19 mouse cellular contexts compared by ENCODE assay signal in the genomic region with DNA sequence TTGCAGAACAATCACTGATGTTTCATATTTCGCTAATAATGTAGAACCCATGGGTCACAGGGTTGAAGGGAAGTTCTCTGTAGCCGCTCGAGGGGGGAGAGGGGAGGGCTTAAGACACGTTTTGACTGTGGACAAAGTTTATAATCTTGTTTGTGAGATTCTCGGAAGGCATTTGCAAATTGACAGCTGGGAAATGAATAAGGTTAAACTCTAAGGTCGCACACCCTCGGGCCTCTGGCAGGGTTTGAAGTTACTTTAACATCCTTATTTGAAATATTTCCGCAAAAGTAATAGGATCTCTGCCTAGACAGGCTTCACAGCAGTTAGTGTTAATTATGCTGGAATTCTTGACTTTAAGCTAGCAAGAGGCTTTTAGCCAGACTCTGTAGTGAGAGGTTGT. TPM values are rescaled to one million over a fixed set of nuclear protein-coding genes. Genes with fewer than 3 reads are reported as not detected.
A peak's percentile ranks its signal among the peaks of the same experiment; 100 is the strongest.
DNase-seq lines count a peak whose midpoint lies in the region; ATAC-seq lines count a peak whose summit lies in the region.
"Had no signal": no experiment of that assay in that cellular context is flagged by ENCODE, and none has a peak within 500 bp of the region (broad histone marks: within the 10 kb centered on the region; RNA-seq: fewer than 3 reads in every experiment).

No protein-coding gene starts in this region.

- H3K27ac ChIP-seq in forebrain, embryonic 10.5 days, result peak overlapping the region; percentile 51; the same call in 1 of the 2 replicates
- H3K27ac ChIP-seq in forebrain, embryonic 11.5 days (ENCODE audit: low read depth, low read length), result no peak overlapping the region
- H3K27ac ChIP-seq in brown adipose tissue, adult 24 weeks (replicated peaks; ENCODE audit: low read depth, low read length), result peak overlapping the region; percentile 3; the same call in 1 of the 2 replicates
- 0 out of 2 replicates have a peak overlapping the region, but pooled peaks have one; percentile 18 for H3K27ac ChIP-seq in embryonic facial prominence, embryonic 15.5 days (replicated peaks)
- H3K27ac ChIP-seq: hindbrain, embryonic 13.5 days; intestine, embryonic 15.5 days; midbrain, embryonic 12.5 days had no signal

- peaks cover 40% of the 10 kb centered on the region for H3K4me1 ChIP-seq in forebrain, embryonic 10.5 days
- no peaks in the 10 kb centered on the region for H3K4me1 ChIP-seq in forebrain, embryonic 11.5 days (replicated peaks; ENCODE audit: control insufficient read depth, insufficient read depth, low read length)
- peaks cover 21% of the 10 kb centered on the region for H3K4me1 ChIP-seq in brown adipose tissue, adult 24 weeks (ENCODE audit: control insufficient read depth, insufficient read depth, insufficient read length, low read length)
- peaks cover 44% of the 10 kb centered on the region for H3K4me1 ChIP-seq in embryonic facial prominence, embryonic 15.5 days

- no peak overlapping the region for H3K9ac ChIP-seq in forebrain, embryonic 11.5 days (ENCODE audit: low read length)
- H3K9ac ChIP-seq in embryonic facial prominence, embryonic 15.5 days, result no peak overlapping the region
- H3K9ac ChIP-seq: hindbrain, embryonic 13.5 days; intestine, embryonic 15.5 days; midbrain, embryonic 12.5 days had no signal

- DNase-seq in forebrain, embryonic 10.5 days (ENCODE audit: extremely low spot score, low spot score), result no peak
- no peak for DNase-seq in forebrain, embryonic 11.5 days (ENCODE audit: low spot score)
- peak; percentile 32 to 35 for DNase-seq in kidney, postnatal 36 days
- DNase-seq in left cerebral cortex, adult 8-10 months (ENCODE audit: low spot score in 2 of 2), result no peak
- DNase-seq in thymus, postnatal 14 days, result no peak
- DNase-seq: adrenal gland, postnatal 25 days; cerebellum, adult 9-10 months; gastrocnemius, postnatal 25 days; heart, postnatal 10 days; layer of hippocampus, adult 9-11 months; lung, adult 2 months; thymus, adult 18-20 months had no signal

- no peak overlapping the region for H3K4me3 ChIP-seq in forebrain, embryonic 10.5 days
- H3K4me3 ChIP-seq in forebrain, embryonic 11.5 days (ENCODE audit: low read depth, low read length), result no peak overlapping the region
- H3K4me3 ChIP-seq in brown adipose tissue, adult 24 weeks (ENCODE audit: insufficient read depth, low read depth, low read length), result no peak overlapping the region
- H3K4me3 ChIP-seq in embryonic facial prominence, embryonic 15.5 days (replicated peaks), result no peak overlapping the region
- H3K4me3 ChIP-seq: hindbrain, embryonic 13.5 days; intestine, embryonic 15.5 days; midbrain, embryonic 12.5 days had no signal

- no peak for ATAC-seq in forebrain, embryonic 11.5 days (replicated peaks; ENCODE audit: low FRiP score)
- no peak for ATAC-seq in embryonic facial prominence, embryonic 15.5 days (ENCODE audit: insufficient number of reproducible peaks, low FRiP score, low TSS enrichment, low read depth)
- no peak for ATAC-seq in CD4-positive, CD25-positive, alpha-beta regulatory T cell, adult 4 months
- ATAC-seq: forebrain, embryonic 14.5 days; intestine, embryonic 15.5 days had no signal

- WGBS in forebrain, embryonic 10.5 days, result 61% methylated on average over 8 of the region's 8 CpGs
- WGBS in forebrain, embryonic 11.5 days, result 68% methylated on average over 8 of the region's 8 CpGs
- 12% methylated on average over 8 of the region's 8 CpGs for WGBS in embryonic facial prominence, embryonic 15.5 days

- H3K27me3 ChIP-seq in forebrain, embryonic 10.5 days (ENCODE audit: poor library complexity, severe bottlenecking), result no peaks in the 10 kb centered on the region
- no peaks in the 10 kb centered on the region for H3K27me3 ChIP-seq in forebrain, embryonic 11.5 days (ENCODE audit: control insufficient read depth, insufficient read depth, low read length)
- H3K27me3 ChIP-seq in embryonic facial prominence, embryonic 15.5 days, result no peaks in the 10 kb centered on the region
- H3K27me3 ChIP-seq: hindbrain, embryonic 13.5 days; intestine, embryonic 15.5 days; midbrain, embryonic 12.5 days had no signal

- H3K9me3 ChIP-seq in forebrain, embryonic 10.5 days, result no peaks in the 10 kb centered on the region
- no peaks in the 10 kb centered on the region for H3K9me3 ChIP-seq in forebrain, embryonic 11.5 days (ENCODE audit: control insufficient read depth, low read length)
- no peaks in the 10 kb centered on the region for H3K9me3 ChIP-seq in embryonic facial prominence, embryonic 15.5 days (replicated peaks)
- H3K9me3 ChIP-seq: hindbrain, embryonic 13.5 days; intestine, embryonic 15.5 days; midbrain, embryonic 12.5 days had no signal

- no peaks in the 10 kb centered on the region for H3K36me3 ChIP-seq in forebrain, embryonic 10.5 days (replicated peaks)
- H3K36me3 ChIP-seq in forebrain, embryonic 11.5 days (ENCODE audit: control insufficient read depth, insufficient read depth, low read length), result no peaks in the 10 kb centered on the region
- H3K36me3 ChIP-seq in embryonic facial prominence, embryonic 15.5 days, result no peaks in the 10 kb centered on the region
- H3K36me3 ChIP-seq: hindbrain, embryonic 13.5 days; intestine, embryonic 15.5 days; midbrain, embryonic 12.5 days had no signal

- H3K4me2 ChIP-seq in forebrain, embryonic 11.5 days (ENCODE audit: low read depth, low read length, severe bottlenecking), result no peak overlapping the region
- no peak overlapping the region for H3K4me2 ChIP-seq in embryonic facial prominence, embryonic 15.5 days (replicated peaks)
- H3K4me2 ChIP-seq: hindbrain, embryonic 13.5 days; intestine, embryonic 15.5 days; midbrain, embryonic 12.5 days had no signal

RNA-seq across cellular contexts. Expression of a gene that starts 43.1 kb away (rescaled TPM):
- 20.1 and 22.1 TPM in 2 replicates for polyA plus RNA-seq in forebrain, embryonic 10.5 days (2016; fragmentation: Nextera tagmentation; extraction: Ambion mirVana)
- 26.1 and 26.2 TPM in 2 replicates for polyA plus RNA-seq in forebrain, embryonic 11.5 days (2014; fragmentation: Nextera tagmentation; extraction: Ambion mirVana)
- 17.9 and 18.3 TPM in 2 replicates for polyA plus RNA-seq in brown adipose tissue, adult 24 weeks (2012; ENCODE audit: insufficient read depth, insufficient read length, missing spikeins)
- polyA plus RNA-seq in embryonic facial prominence, embryonic 15.5 days (2015; fragmentation: Nextera tagmentation; extraction: Ambion mirVana), result 64.4 and 68.3 TPM in 2 replicates
- under 1 TPM; 0.40 to 0.75 TPM for polyA plus RNA-seq in CD4-positive, CD25-positive, alpha-beta regulatory T cell, adult 4 months (2017; shearing (Covaris generic))
- 1 to 10 TPM; 4.5 to 5.1 (median 4.9) TPM for total RNA-seq in left cerebral cortex, adult 8-10 months (2022)

RNA-seq across cellular contexts. Expression of a gene that starts 50.4 kb away (rescaled TPM):
- 35.7 and 36.1 TPM in 2 replicates for polyA plus RNA-seq in forebrain, embryonic 10.5 days (2016; fragmentation: Nextera tagmentation; extraction: Ambion mirVana)
- polyA plus RNA-seq in forebrain, embryonic 11.5 days (2014; fragmentation: Nextera tagmentation; extraction: Ambion mirVana), result 49.7 and 51.8 TPM in 2 replicates
- polyA plus RNA-seq in brown adipose tissue, adult 24 weeks (2012; ENCODE audit: insufficient read depth, insufficient read length, missing spikeins), result 14.3 and 21.8 TPM in 2 replicates
- polyA plus RNA-seq in embryonic facial prominence, embryonic 15.5 days (2015; fragmentation: Nextera tagmentation; extraction: Ambion mirVana), result 31.7 and 32.1 TPM in 2 replicates
- 10 to 100 TPM; 10.3 to 10.7 TPM for polyA plus RNA-seq in CD4-positive, CD25-positive, alpha-beta regulatory T cell, adult 4 months (2017; shearing (Covaris generic))
- 10 to 100 TPM; 23.7 to 25.7 (median 23.8) TPM for total RNA-seq in left cerebral cortex, adult 8-10 months (2022)

Comparison
In these comparisons a context has a peak if more than half of its experiments do, and no peak if none do; other contexts are left out.
1. DNase-seq: peak in kidney, postnatal 36 days (2 of 2); none in forebrain, embryonic 10.5 days (single experiment), forebrain, embryonic 11.5 days (single experiment), left cerebral cortex, adult 8-10 months (0 of 2) and thymus, postnatal 14 days (single experiment).
2. RNA of a gene that starts 43.1 kb away (polyA plus RNA-seq): 64.4 to 68.3 TPM in embryonic facial prominence, embryonic 15.5 days, 26.1 to 26.2 TPM in forebrain, embryonic 11.5 days, 20.1 to 22.1 TPM in forebrain, embryonic 10.5 days and 17.9 to 18.3 TPM in brown adipose tissue, adult 24 weeks; 0.40 to 0.75 TPM in CD4-positive, CD25-positive, alpha-beta regulatory T cell, adult 4 months; every median in the first group is over 10 times any median in the second.